Mouse (Mus musculus) CD4-positive, CD25-positive, alpha-beta regulatory T cell, adult 9 weeks (primary cell): ENCODE results near the gene Olfr1173. TPM values are rescaled to one million over a fixed set of nuclear protein-coding genes. Genes with fewer than 3 reads are reported as not detected.

ENCODE experiments used
- polyA plus RNA-seq: library from polyadenylated mRNA; unstranded; fragments of 100-300 nt; shearing (Covaris generic); gene quantifications from one replicate; pipeline ENCODE4 v1.2.1, GENCODE M21; 2017

The Olfr1173 gene
- polyA plus RNA-seq = not detected

GRCm38 (mm10) chr2:88279775-88280174, at the start of gene Olfr1173:
Olfr1173 (minus strand) TSS chr2:88279875.

GRCm38 (mm10) chr2:88327115-88327514, 47.4 kb upstream of the Olfr1173 start, which contains the start of gene Olfr1175-ps:
Olfr1175-ps (minus strand) TSS chr2:88327215.

DNA sequence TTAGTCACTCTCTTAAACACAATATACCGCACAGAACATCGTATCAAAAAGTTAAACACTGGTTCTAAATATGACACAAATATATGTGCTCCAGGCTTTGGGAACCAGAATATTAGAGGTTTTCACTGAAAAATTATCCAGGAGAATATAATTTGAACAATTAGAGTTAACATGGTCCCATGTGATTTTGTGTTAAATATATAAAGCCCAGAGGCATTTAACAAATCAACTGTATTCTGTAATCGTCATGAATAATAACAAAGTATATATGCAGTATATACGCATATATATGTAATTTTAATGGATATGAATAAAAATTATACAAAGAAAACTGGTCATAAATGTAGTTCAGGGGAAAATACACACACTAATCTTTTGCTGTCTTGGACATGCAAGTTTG, 35.4 kb upstream of the Olfr1173 start, which contains the start of gene Olfr1174-ps:
TSS of gene Olfr1174-ps (minus strand) at position 101 of the 400 bp plus-strand sequence.

GRCm38 (mm10) chr2:88228234-88228633, 51.4 kb downstream of the Olfr1173 start, which contains the start of gene Olfr1170:
Olfr1170 (minus strand) TSS chr2:88228334.

Other genes starting within 250 kb of the Olfr1173 start
- gene Olfr73, start 242.2 kb downstream of the Olfr1173 start, polyA plus RNA-seq = not detected
- not detected for gene Olfr1162, start 228.7 kb downstream of the Olfr1173 start, polyA plus RNA-seq
- gene Olfr1163, start 208.0 kb downstream of the Olfr1173 start, polyA plus RNA-seq = not detected
- not detected for gene Olfr1164, start 185.9 kb downstream of the Olfr1173 start, polyA plus RNA-seq
- gene Olfr1166, start 151.6 kb downstream of the Olfr1173 start, polyA plus RNA-seq = not detected
- not detected for gene Olfr1167, start 124.7 kb downstream of the Olfr1173 start, polyA plus RNA-seq
- gene Olfr1168, start 98.0 kb downstream of the Olfr1173 start, polyA plus RNA-seq = not detected
- not detected for gene Olfr1170, start 51.5 kb downstream of the Olfr1173 start, polyA plus RNA-seq
- gene Olfr1174-ps, start 35.3 kb upstream of the Olfr1173 start, polyA plus RNA-seq = not detected
- not detected for gene Olfr1175-ps, start 47.3 kb upstream of the Olfr1173 start, polyA plus RNA-seq
- gene Olfr1176, start 56.8 kb upstream of the Olfr1173 start, polyA plus RNA-seq = not detected
- gene Olfr1177-ps, start 66.6 kb upstream of the Olfr1173 start, polyA plus RNA-seq = not detected
- not detected for gene Olfr1178, start 107.2 kb upstream of the Olfr1173 start, polyA plus RNA-seq
- gene Olfr1179, start 126.6 kb upstream of the Olfr1173 start, polyA plus RNA-seq = not detected
- gene Olfr1180, start 139.3 kb upstream of the Olfr1173 start, polyA plus RNA-seq = not detected
- not detected for gene Olfr1181, start 146.3 kb upstream of the Olfr1173 start, polyA plus RNA-seq
- gene Gm13757, start 169.3 kb upstream of the Olfr1173 start, polyA plus RNA-seq = not detected
- 0.04 TPM for gene Olfr1183, start 175.0 kb upstream of the Olfr1173 start, polyA plus RNA-seq
- gene Olfr1184, start 203.7 kb upstream of the Olfr1173 start, polyA plus RNA-seq = not detected
- not detected for gene Olfr1185-ps1, start 213.4 kb upstream of the Olfr1173 start, polyA plus RNA-seq
- gene Olfr1186, start 238.7 kb upstream of the Olfr1173 start, polyA plus RNA-seq = not detected